Mouse (Mus musculus): ENCODE results near the gene Ctnna3.

DNA sequence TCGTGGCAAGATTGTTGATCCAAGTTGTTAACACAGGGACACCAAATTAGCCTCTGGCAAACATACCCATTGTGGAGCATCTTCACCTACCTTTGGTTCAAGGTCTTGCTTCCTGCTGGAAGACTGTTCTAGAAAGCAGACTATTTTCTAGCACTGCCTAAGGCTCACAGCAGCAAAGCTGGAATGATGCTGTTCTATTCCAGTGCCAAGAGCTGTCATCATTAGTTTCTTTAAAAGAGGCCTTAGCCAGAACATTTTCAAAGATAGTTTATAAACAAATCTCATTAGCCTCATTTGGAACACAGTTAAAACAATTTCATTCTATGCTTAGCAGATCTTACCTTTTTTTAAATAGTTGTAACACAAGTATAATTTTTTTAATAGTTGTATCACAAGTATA, 376.4 kb downstream of the Ctnna3 start:
- no peak for TF ChIP-seq EP300 (IDR thresholded peaks at IDR 0.05; ENCODE audit: low read depth)
- TF ChIP-seq CTCF (IDR thresholded peaks at IDR 0.05; ENCODE audit: low read depth), result no peak

Measured in liver, postnatal 0 days (tissue).